Mouse (Mus musculus): ENCODE results near the gene Bola3. TPM values are rescaled to one million over a fixed set of nuclear protein-coding genes. Genes with fewer than 3 reads are reported as not detected.

Gene Bola3
- polyA plus RNA-seq, 1 experiment from 2014 or later: 60.3 TPM

- H3K4me3 ChIP-seq: peak overlapping the region; percentile 77
- no peaks in the 10 kb centered on the region for H3K9me3 ChIP-seq
- 0 out of 2 replicates have a peak overlapping the region, but pooled peaks have one; percentile 74 for H3K27ac ChIP-seq (replicated peaks)
- H3K4me1 ChIP-seq (replicated peaks): peaks cover 19% of the 10 kb centered on the region
- no peaks in the 10 kb centered on the region for H3K27me3 ChIP-seq
- WGBS: 87% methylated on average over 7 of the region's 7 CpGs
- peak overlapping the region; percentile 83 for H3K4me2 ChIP-seq
- ATAC-seq (ENCODE audit: low FRiP score, low read depth): no peak
- H3K36me3 ChIP-seq: peaks cover 14% of the 10 kb centered on the region; the same call in 1 of the 2 replicates
- H3K9ac ChIP-seq: peak overlapping the region; percentile 84
These were observed 1.2 kb downstream of the Bola3 start for GRCm38 (mm10) chr6:83350172-83350571.

GRCm38 (mm10) chr6:83350851-83351405 is 2.0 kb downstream of the Bola3 start:
- no peak for ATAC-seq (ENCODE audit: low FRiP score, low read depth)
- H3K27ac ChIP-seq (replicated peaks): no peak overlapping the region
- H3K36me3 ChIP-seq: peaks cover 14% of the 10 kb centered on the region; the same call in 1 of the 2 replicates
- H3K9me3 ChIP-seq: no peaks in the 10 kb centered on the region
- H3K27me3 ChIP-seq: no peaks in the 10 kb centered on the region
- no peak overlapping the region for H3K9ac ChIP-seq
- H3K4me3 ChIP-seq: no peak overlapping the region
- H3K4me2 ChIP-seq: no peak overlapping the region
- peaks cover 19% of the 10 kb centered on the region for H3K4me1 ChIP-seq (replicated peaks)
- 90% methylated on average over 16 of the region's 16 CpGs for WGBS

- Histone ChIP-seq H3K27me3 (no peaks in the 10 kb centered on the region), H3K27ac (replicated peaks) (no peak overlapping the region), H3K4me3 (no peak overlapping the region), H3K36me3 (peaks cover 14% of the 10 kb centered on the region; the same call in 1 of the 2 replicates), H3K9ac (no peak overlapping the region), H3K4me2 (no peak overlapping the region), H3K9me3 (no peaks in the 10 kb centered on the region), H3K4me1 (replicated peaks) (peaks cover 19% of the 10 kb centered on the region)
- ATAC-seq (ENCODE audit: low FRiP score, low read depth): no peak
- 87% methylated on average over 7 of the region's 7 CpGs for WGBS
These were observed 2.7 kb downstream of the Bola3 start for GRCm38 (mm10) chr6:83351490-83352160.

- Histone ChIP-seq H3K27me3 (no peaks in the 10 kb centered on the region), H3K4me2 (no peak overlapping the region), H3K9me3 (no peaks in the 10 kb centered on the region), H3K36me3 (peaks cover 14% of the 10 kb centered on the region; the same call in 1 of the 2 replicates), H3K27ac (replicated peaks) (no peak overlapping the region), H3K4me3 (no peak overlapping the region), H3K9ac (no peak overlapping the region), H3K4me1 (replicated peaks) (peaks cover 23% of the 10 kb centered on the region)
- no peak for ATAC-seq (ENCODE audit: low FRiP score, low read depth)
- 90% methylated on average over 24 of the region's 24 CpGs for WGBS
These were observed 3.9 kb downstream of the Bola3 start for GRCm38 (mm10) chr6:83352666-83353410.

- Histone ChIP-seq H3K27ac (replicated peaks) (no peak overlapping the region), H3K27me3 (no peaks in the 10 kb centered on the region), H3K4me2 (no peak overlapping the region), H3K9me3 (no peaks in the 10 kb centered on the region), H3K4me1 (replicated peaks) (peaks cover 13% of the 10 kb centered on the region), H3K9ac (no peak overlapping the region), H3K36me3 (peaks cover 20% of the 10 kb centered on the region), H3K4me3 (no peak overlapping the region)
- WGBS: 89% methylated on average over 9 of the region's 9 CpGs
- ATAC-seq (ENCODE audit: low FRiP score, low read depth): no peak
These were observed 6.2 kb downstream of the Bola3 start for GRCm38 (mm10) chr6:83354856-83355781.

GRCm38 (mm10) chr6:83356569-83357138 is 7.7 kb downstream of the Bola3 start:
- peaks cover 4% of the 10 kb centered on the region for H3K4me1 ChIP-seq (replicated peaks)
- no peak overlapping the region for H3K4me3 ChIP-seq
- no peaks in the 10 kb centered on the region for H3K27me3 ChIP-seq
- peak; percentile 74 for ATAC-seq (ENCODE audit: low FRiP score, low read depth)
- no peak overlapping the region for H3K4me2 ChIP-seq
- H3K9me3 ChIP-seq: no peaks in the 10 kb centered on the region
- WGBS: 23% methylated on average over 7 of the region's 7 CpGs
- H3K9ac ChIP-seq: no peak overlapping the region
- H3K27ac ChIP-seq (replicated peaks): no peak overlapping the region
- peaks cover 20% of the 10 kb centered on the region for H3K36me3 ChIP-seq

GRCm38 (mm10) chr6:83357436-83357835 is 8.5 kb downstream of the Bola3 start:
- peaks cover 20% of the 10 kb centered on the region for H3K36me3 ChIP-seq
- H3K4me3 ChIP-seq: no peak overlapping the region
- peaks cover 4% of the 10 kb centered on the region for H3K4me1 ChIP-seq (replicated peaks)
- no peaks in the 10 kb centered on the region for H3K27me3 ChIP-seq
- H3K27ac ChIP-seq (replicated peaks): no peak overlapping the region
- no peak for ATAC-seq (ENCODE audit: low FRiP score, low read depth)
- 93% methylated on average over 10 of the region's 10 CpGs for WGBS
- H3K9ac ChIP-seq: no peak overlapping the region
- H3K9me3 ChIP-seq: no peaks in the 10 kb centered on the region
- H3K4me2 ChIP-seq: no peak overlapping the region

GRCm38 (mm10) chr6:83361523-83362248 is 12.7 kb downstream of the Bola3 start:
- Histone ChIP-seq H3K27me3 (no peaks in the 10 kb centered on the region), H3K27ac (replicated peaks) (no peak overlapping the region), H3K9me3 (no peaks in the 10 kb centered on the region), H3K9ac (no peak overlapping the region), H3K36me3 (peaks cover 6% of the 10 kb centered on the region), H3K4me1 (replicated peaks) (peaks cover 3% of the 10 kb centered on the region), H3K4me3 (no peak overlapping the region), H3K4me2 (no peak overlapping the region)
- no peak for ATAC-seq (ENCODE audit: low FRiP score, low read depth)
- 91% methylated on average over 11 of the region's 11 CpGs for WGBS

GRCm38 (mm10) chr6:83363075-83363474 is 14.1 kb downstream of the Bola3 start:
- H3K4me1 ChIP-seq (replicated peaks): no peaks in the 10 kb centered on the region
- H3K36me3 ChIP-seq: peaks cover 18% of the 10 kb centered on the region
- H3K27me3 ChIP-seq: no peaks in the 10 kb centered on the region
- H3K4me3 ChIP-seq: no peak overlapping the region
- no peak overlapping the region for H3K4me2 ChIP-seq
- no peaks in the 10 kb centered on the region for H3K9me3 ChIP-seq
- H3K9ac ChIP-seq: no peak overlapping the region
- ATAC-seq (ENCODE audit: low FRiP score, low read depth): no peak
- 92% methylated on average over 12 of the region's 12 CpGs for WGBS
- no peak overlapping the region for H3K27ac ChIP-seq (replicated peaks)

GRCm38 (mm10) chr6:83370316-83370965 is 21.5 kb downstream of the Bola3 start:
- no peak overlapping the region for H3K4me2 ChIP-seq
- no peaks in the 10 kb centered on the region for H3K9me3 ChIP-seq
- ATAC-seq (ENCODE audit: low FRiP score, low read depth): no peak
- no peaks in the 10 kb centered on the region for H3K27me3 ChIP-seq
- 90% methylated on average over 21 of the region's 21 CpGs for WGBS
- H3K4me3 ChIP-seq: no peak overlapping the region
- H3K36me3 ChIP-seq: peaks cover 81% of the 10 kb centered on the region
- H3K4me1 ChIP-seq (replicated peaks): no peaks in the 10 kb centered on the region
- H3K9ac ChIP-seq: no peak overlapping the region
- no peak overlapping the region for H3K27ac ChIP-seq (replicated peaks)
